Mouse (Mus musculus) CH12.LX (cell line): Measurements from ENCODE around the gene Ncbp2. TPM values are rescaled to one million over a fixed set of nuclear protein-coding genes. Genes with fewer than 3 reads are reported as not detected.

Experiments
- DNase-seq: peaks from one replicate; pipeline ENCODE4 v3.0.0-alpha.2; 2013; ENCODE audit errors: extremely low read depth
- H3K27ac ChIP-seq: 2 replicates; pipeline ENCODE4 v1.5.1; 2012; ENCODE audit warnings: low read depth, mild to moderate bottlenecking, control low read depth, moderate library complexity; ENCODE audit not compliant: insufficient read depth
- H3K27me3 ChIP-seq: replicated peaks from 2 replicates; pipeline ENCODE3; 2012; ENCODE audit warnings: inconsistent platforms
- H3K36me3 ChIP-seq, 2 experiments: replicated peaks in 1 of 2; 2 replicates each; pipeline versions ENCODE3 to v1.6.1; 2012; ENCODE audit warnings: inconsistent platforms in 1 of 2, low read length in 1 of 2, mild to moderate bottlenecking in 1 of 2, mixed read lengths in 1 of 2, moderate library complexity in 1 of 2; ENCODE audit not compliant: control insufficient read depth in 1 of 2, insufficient read depth in 1 of 2
- H3K4me1 ChIP-seq, 2 experiments: 2 replicates each; pipeline ENCODE4 v1.6.1; 2012; ENCODE audit warnings: inconsistent platforms in 1 of 2, moderate library complexity in 1 of 2; ENCODE audit not compliant: insufficient read depth in 2 of 2, control insufficient read depth in 1 of 2
- H3K4me2 ChIP-seq: 2 replicates; pipeline ENCODE4 v1.6.1; 2012; ENCODE audit warnings: low read depth, mild to moderate bottlenecking, control low read depth; ENCODE audit not compliant: poor library complexity, insufficient read depth, severe bottlenecking
- H3K4me3 ChIP-seq, 3 experiments: fragments of 150-350 bp in 1 of 3; sonication (generic) in 1 of 3; replicated peaks in 1 of 3; 2 replicates each; pipeline versions ENCODE3 to v1.5.1; 2011 to 2012; ENCODE audit warnings: low read depth in 2 of 3, low read length in 2 of 3, mild to moderate bottlenecking in 2 of 3, moderate library complexity in 2 of 3, control low read depth in 1 of 3, improper control_type of control experiment in 1 of 3, inconsistent platforms in 1 of 3, mixed read lengths in 1 of 3; ENCODE audit not compliant: poor library complexity in 1 of 3
- H3K79me2 ChIP-seq: replicated peaks from 2 replicates; pipeline ENCODE4 v1.6.1; 2012; ENCODE audit warnings: mild to moderate bottlenecking, moderate library complexity; ENCODE audit not compliant: control insufficient read depth, poor library complexity, insufficient read depth, severe bottlenecking; ENCODE audit errors: extremely low read depth
- H3K9ac ChIP-seq: 2 replicates; pipeline ENCODE4 v1.6.1; 2012; ENCODE audit warnings: low read depth, mild to moderate bottlenecking, control low read depth, moderate library complexity; ENCODE audit not compliant: insufficient read depth
- H3K9me3 ChIP-seq: replicated peaks from 2 replicates; pipeline ENCODE3; 2012; ENCODE audit warnings: low read length, inconsistent platforms, mixed read lengths
- CHD2 ChIP-seq: IDR thresholded peaks from 2 replicates; pipeline ENCODE4 v1.6.1; 2011; ENCODE audit warnings: low read length, improper control_type of control experiment
- CTCF ChIP-seq, 2 experiments: IDR thresholded peaks in 1 of 2; conservative IDR thresholded peaks in 1 of 2; 2 replicates each; pipeline ENCODE4 v1.5.1; 2011 to 2012; ENCODE audit warnings: low read depth in 2 of 2, low read length in 2 of 2, improper control_type of control experiment in 1 of 2, inconsistent platforms in 1 of 2, mild to moderate bottlenecking in 1 of 2, moderate library complexity in 1 of 2
- E2F4 ChIP-seq: IDR thresholded peaks from 2 replicates; pipeline ENCODE4 v1.6.1; 2011; ENCODE audit warnings: low read depth, low read length, improper control_type of control experiment; ENCODE audit not compliant: insufficient replicate concordance
- HCFC1 ChIP-seq: IDR thresholded peaks from 2 replicates; pipeline ENCODE4 v1.6.1; 2012; ENCODE audit warnings: low read depth, mild to moderate bottlenecking, inconsistent platforms, low read length, improper control_type of control experiment
- IRF4 ChIP-seq: IDR thresholded peaks from 2 replicates; pipeline ENCODE4 v1.6.1; 2014; ENCODE audit warnings: low read depth, mild to moderate bottlenecking, inconsistent platforms, low read length, improper control_type of control experiment
- JUND ChIP-seq: conservative IDR thresholded peaks from 2 replicates; pipeline ENCODE4 v1.6.1; 2011; ENCODE audit warnings: low read depth, low read length, improper control_type of control experiment
- MAX ChIP-seq: IDR thresholded peaks from 2 replicates; pipeline ENCODE4 v1.6.1; 2011; ENCODE audit warnings: low read length, improper control_type of control experiment
- MXI1 ChIP-seq: IDR thresholded peaks from 2 replicates; pipeline ENCODE4 v1.6.1; 2011; ENCODE audit warnings: mild to moderate bottlenecking, low read depth, low read length, improper control_type of control experiment
- NRF1 ChIP-seq: IDR thresholded peaks from 2 replicates; pipeline ENCODE4 v1.6.1; 2014; ENCODE audit warnings: low read depth, mild to moderate bottlenecking, inconsistent platforms, low read length, improper control_type of control experiment, moderate library complexity
- PAX5 ChIP-seq: IDR thresholded peaks from 2 replicates; pipeline ENCODE4 v1.6.1; 2012; ENCODE audit warnings: low read length, inconsistent platforms, mixed read lengths
- POLR2AphosphoS2 ChIP-seq: IDR thresholded peaks from 2 replicates; pipeline ENCODE4 v1.6.1; 2011; ENCODE audit warnings: low read depth, low read length, improper control_type of control experiment
- RAD21 ChIP-seq: IDR thresholded peaks from 2 replicates; pipeline ENCODE4 v1.6.1; 2011; ENCODE audit warnings: low read depth, mild to moderate bottlenecking, low read length, improper control_type of control experiment, moderate library complexity
- RCOR1 ChIP-seq: conservative IDR thresholded peaks from 2 replicates; pipeline ENCODE4 v1.6.1; 2012; ENCODE audit warnings: low read depth, mild to moderate bottlenecking, inconsistent platforms, low read length, improper control_type of control experiment
- SIN3A ChIP-seq: IDR thresholded peaks from 2 replicates; pipeline ENCODE4 v1.6.1; 2012; ENCODE audit warnings: low read length, improper control_type of control experiment, inconsistent platforms
- TBP ChIP-seq: conservative IDR thresholded peaks from 2 replicates; pipeline ENCODE4 v1.6.1; 2011; ENCODE audit warnings: low read depth, low read length, improper control_type of control experiment
- TCF12 ChIP-seq: IDR thresholded peaks from 2 replicates; pipeline ENCODE4 v1.6.1; 2014; ENCODE audit warnings: low read depth, mild to moderate bottlenecking, inconsistent platforms, low read length, improper control_type of control experiment
- UBTF ChIP-seq: IDR thresholded peaks from 2 replicates; pipeline ENCODE4 v1.6.1; 2012; ENCODE audit warnings: low read depth, mild to moderate bottlenecking, inconsistent platforms, low read length, improper control_type of control experiment, moderate library complexity
- ZC3H11A ChIP-seq: IDR thresholded peaks from 2 replicates; pipeline ENCODE4 v1.6.1; 2012; ENCODE audit warnings: low read depth, mild to moderate bottlenecking, inconsistent platforms, low read length, improper control_type of control experiment
- ZMIZ1 ChIP-seq: IDR thresholded peaks from 2 replicates; pipeline ENCODE4 v1.6.1; 2012; ENCODE audit warnings: low read depth, mild to moderate bottlenecking, inconsistent platforms, low read length, improper control_type of control experiment
- dilution Hi-C: fragments of 300-500 bp; cut with MboI; formaldehyde crosslinking; loops from 2 replicates; pipeline ENCODE4 v1.14.3; 2020; ENCODE audit warnings: low sequenced_read_pairs; ENCODE audit not compliant: extremely low pct_unique_long_range_greater_than_20kb, extremely low pct_ligation_motif_present
- in situ Hi-C: fragments of 300-500 bp; cut with MboI; formaldehyde crosslinking; loops from 3 replicates; pipeline ENCODE4 v1.14.3; 2019; ENCODE audit warnings: low sequenced_read_pairs, low pct_ligation_motif_present, low pct_unique_long_range_greater_than_20kb, mixed read lengths
- polyA plus RNA-seq: library from polyadenylated mRNA; unstranded; fragments of >175 nt; gene quantifications from 2 replicates; pipeline ENCODE4 v1.2.1, GENCODE M21; 2012; ENCODE audit warnings: low read depth; ENCODE audit not compliant: insufficient read length
- total RNA-seq, 2 experiments: library from RNA; depleted of rRNA; stranded (reverse); fragments of 300-350 nt in 1 of 2; fragments of >200 nt in 1 of 2; gene quantifications; 2 replicates each; pipeline ENCODE4 v1.2.3; 2012 to 2014

The Ncbp2 gene
- total and polyA plus RNA-seq, 3 experiments: 39.1 to 178 (median 85.9) TPM

DNA sequence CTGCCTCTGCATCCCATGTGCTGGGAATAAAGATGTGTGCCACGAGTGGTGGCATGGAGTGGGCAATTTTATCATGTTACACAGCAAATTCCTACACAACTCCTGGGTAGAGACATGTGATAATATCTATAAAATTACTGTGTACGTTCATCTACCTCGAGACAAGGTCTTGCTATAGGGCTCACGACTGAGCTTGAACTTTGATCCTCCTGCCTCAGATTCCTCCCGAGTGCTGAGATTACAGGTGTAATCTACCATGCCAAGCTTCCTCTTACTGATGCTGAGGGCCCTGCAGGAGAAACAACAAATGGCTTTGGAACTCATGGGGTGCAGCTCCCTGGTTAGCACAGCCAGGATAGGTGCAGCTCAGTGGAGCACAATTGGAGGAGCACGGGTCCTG lies 23.9 kb upstream of the Ncbp2 start:
- Histone ChIP-seq H3K27me3 (no peaks in the 10 kb centered on the region), H3K9me3 (peaks cover 10% of the 10 kb centered on the region), H3K9ac (no peak overlapping the region)
- in situ Hi-C loops: no loop called here
- no peak for TF ChIP-seq ZMIZ1
- no peak for TF ChIP-seq RCOR1
- TF ChIP-seq JUND: no peak
- no peak for TF ChIP-seq TCF12
- no peak for TF ChIP-seq CTCF (conservative IDR thresholded peaks at IDR 0.05 in 1 of 2, IDR thresholded peaks at IDR 0.05 in 1 of 2; ENCODE audit: low read depth in 2 of 2, low read length in 2 of 2)
- TF ChIP-seq IRF4: no peak
- no peak for TF ChIP-seq HCFC1
- no peak for TF ChIP-seq RAD21
- TF ChIP-seq ZC3H11A: no peak
- no peak for TF ChIP-seq CHD2
- no peak for TF ChIP-seq SIN3A
- no peak for TF ChIP-seq E2F4
- TF ChIP-seq MAX: no peak
- TF ChIP-seq POLR2AphosphoS2: no peak
- no peak for TF ChIP-seq PAX5
- TF ChIP-seq MXI1: no peak
- TF ChIP-seq, all 38 proteins: peak for 0
- Histone ChIP-seq H3K79me2 (peaks cover 4% of the 10 kb centered on the region), H3K4me3 (no peak overlapping the region), H3K4me2 (no peak overlapping the region), H3K36me3 (peaks cover 0 to 12% of the 10 kb centered on the region in 2 experiments), H3K27ac (no peak overlapping the region), H3K4me1 (peaks cover 12 to 30% of the 10 kb centered on the region in 2 experiments)
- dilution Hi-C loops: no loop called here
- no peak for DNase-seq

DNA sequence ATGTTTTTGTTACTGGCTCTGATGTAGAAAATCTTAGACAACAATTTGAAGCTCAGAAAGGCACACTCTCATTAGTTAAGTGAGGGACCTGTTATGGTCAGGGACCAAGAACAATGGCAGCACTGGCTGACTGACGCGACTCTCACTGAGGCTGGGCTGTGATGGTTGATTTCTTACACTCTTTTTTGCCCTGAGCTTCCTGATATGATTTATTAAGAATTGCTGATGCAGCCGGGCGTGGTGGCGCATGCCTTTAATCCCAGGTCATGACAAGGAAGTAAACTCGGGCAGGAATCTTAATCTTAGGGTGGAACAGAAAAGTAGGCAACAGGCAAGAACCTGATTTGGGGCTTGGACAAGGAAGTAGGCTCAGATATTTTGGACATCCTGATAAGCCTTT lies 22.2 kb upstream of the Ncbp2 start:
- Histone ChIP-seq H3K4me1 (peaks cover 12 to 41% of the 10 kb centered on the region in 2 experiments), H3K4me3 (peak overlapping the region in 1 of 3 experiments; percentile 68), H3K4me2 (peak overlapping the region; percentile 73), H3K27me3 (no peaks in the 10 kb centered on the region), H3K79me2 (peaks cover 4% of the 10 kb centered on the region), H3K36me3 (peaks cover 9 to 29% of the 10 kb centered on the region in 2 experiments), H3K27ac (no peak overlapping the region), H3K9ac (peak overlapping the region; percentile 41; the same call in 1 of the 2 replicates), H3K9me3 (peaks cover 27% of the 10 kb centered on the region)
- DNase-seq: no peak
- in situ Hi-C loops (loop anchor here (5.0 kb wide), 1 partner anchor 174 kb away; no protein-coding TSS in a partner anchor), dilution Hi-C loops (no loop called here)
- TF ChIP-seq UBTF (0 out of 2 replicates have a peak, but pooled peaks have one; percentile 34), NRF1 (0 out of 2 replicates have a peak, but pooled peaks have one; percentile 10), TBP (no peak)
